Mouse (Mus musculus) telencephalon, adult 2 months (tissue): Measurements from ENCODE around the gene Olfr727.

Experiments used
- DNase-seq: peaks from one replicate; pipeline ENCODE4 v3.0.0-alpha.2; 2011; ENCODE audit warnings: low read depth, low spot score

The Olfr727 gene

DNA sequence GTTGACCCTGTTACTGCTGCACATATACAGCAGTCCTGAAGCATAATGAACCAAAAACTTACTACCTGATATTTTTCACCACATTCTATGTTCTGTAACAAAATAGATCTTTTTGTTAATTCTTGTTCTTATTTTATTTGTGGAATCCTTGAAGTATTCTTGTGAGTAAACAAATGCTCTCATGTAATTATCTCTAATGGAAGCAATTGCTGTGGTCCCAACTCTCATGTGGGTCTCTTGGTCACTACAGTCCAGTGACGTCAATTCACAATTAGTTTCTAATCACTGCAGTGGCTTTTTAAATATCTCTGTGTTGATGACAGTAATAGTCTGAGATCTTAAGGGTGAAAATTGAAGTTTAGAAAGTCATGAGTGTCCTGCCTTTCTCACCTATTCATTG, at the start of gene Olfr727:
Gene Olfr727 (plus strand): TSS at position 301 of the 400 bp plus-strand sequence.
- DNase-seq: no peak

DNA sequence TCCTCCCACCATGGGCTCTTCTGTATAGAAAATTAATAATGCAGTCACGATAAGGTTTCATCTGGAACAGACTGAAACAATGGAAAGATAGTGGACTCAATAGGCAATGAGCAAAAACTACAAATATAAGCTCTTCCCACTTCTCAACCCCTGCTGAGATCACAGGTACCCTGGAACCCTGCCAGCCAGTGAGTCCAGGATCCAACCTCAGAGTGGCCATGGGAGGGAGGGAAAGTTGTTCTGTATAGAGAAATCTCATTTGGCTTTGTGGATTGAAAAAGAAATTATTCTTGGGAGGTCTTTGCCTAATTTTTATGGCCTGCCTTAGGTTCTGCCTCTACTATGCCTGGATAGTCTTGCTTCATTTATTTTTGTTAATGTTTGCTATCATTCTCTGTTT, 32.1 kb upstream of the Olfr727 start, which contains the start of gene Olfr726:
Gene Olfr726 (minus strand): TSS at position 101 of the 400 bp plus-strand sequence.
- no peak for DNase-seq

DNA sequence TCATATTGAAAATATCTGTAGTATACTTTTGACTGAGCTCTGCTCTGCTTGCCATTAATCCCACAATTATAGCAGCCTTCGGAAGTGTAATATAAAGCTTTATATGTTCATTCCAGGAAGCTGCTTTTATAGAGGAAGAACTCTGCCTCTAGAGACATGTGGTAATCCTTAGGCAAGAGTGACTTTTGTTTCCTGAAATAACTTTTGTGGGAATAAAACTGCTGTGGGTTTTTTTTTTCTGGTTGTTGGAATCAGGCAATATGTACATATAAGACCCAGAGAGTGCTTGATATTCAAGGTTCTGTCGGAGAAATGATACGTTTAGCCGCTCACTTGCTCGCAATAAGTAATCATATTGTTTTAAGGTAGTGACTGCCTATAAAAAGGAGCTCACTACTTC, 19.6 kb downstream of the Olfr727 start, which contains the start of gene Olfr728:
Gene Olfr728 (minus strand): TSS at position 101 of the 400 bp plus-strand sequence.
- no peak for DNase-seq

DNA sequence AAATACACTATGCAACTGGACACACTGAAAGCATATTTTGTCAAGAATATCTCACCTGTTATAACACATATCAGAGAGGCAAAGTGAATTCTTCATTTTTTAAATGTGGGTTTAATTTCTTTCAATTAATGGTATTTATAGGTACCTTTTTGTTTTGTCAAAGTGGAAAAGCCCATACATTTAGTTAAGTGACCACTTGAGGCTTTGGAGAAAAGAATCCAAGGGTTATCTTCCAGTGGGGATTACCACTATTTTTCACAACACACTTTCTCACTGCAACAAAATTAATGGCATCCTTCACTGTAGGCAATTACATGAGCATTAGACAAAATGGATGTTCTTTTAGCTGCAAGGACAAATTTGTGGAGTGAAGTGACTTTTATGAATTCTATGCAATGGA, 29.8 kb downstream of the Olfr727 start, which contains the start of gene Olfr729:
Gene Olfr729 (minus strand): TSS at position 101 of the 400 bp plus-strand sequence.
- no peak for DNase-seq
